Mouse (Mus musculus) hematopoietic stem cell, adult 5-6 weeks (primary cell): ENCODE measurements around the gene Slc6a5. TPM values are rescaled to one million over a fixed set of nuclear protein-coding genes. Genes with fewer than 3 reads are reported as not detected.
"Not testable (repeated sequence)": the region's sequence is repeated elsewhere in the genome, so short reads cannot be mapped to it uniquely, and the experiment has no call there.

ENCODE experiments used
- ATAC-seq, 2 experiments: fragments of 125-278 bp in 1 of 2; replicated peaks in 1 of 2; 2 replicates each; pipeline ENCODE4 v1.8.0; 2016 to 2017; ENCODE audit warnings: inconsistent platforms in 2 of 2, mild to moderate bottlenecking in 2 of 2, moderate number of reproducible peaks in 2 of 2, low read depth in 1 of 2, moderate TSS enrichment in 1 of 2; ENCODE audit not compliant: low FRiP score in 2 of 2, poor library complexity in 2 of 2, severe bottlenecking in 2 of 2, insufficient read depth in 1 of 2, low TSS enrichment in 1 of 2
- total RNA-seq: library from RNA; stranded (forward); fragments of 172-1452, 232-1000 nt; gene quantifications from 2 replicates; pipeline ENCODE4 v1.2.3, GENCODE M21; 2017

Gene Slc6a5
- total RNA-seq, 1 experiment from 2014 or later, result not detected

GRCm38 (mm10) chr7:49910361-49910760 lies 415 bp downstream of the Slc6a5 start:
- peak in 1 of 2 experiments; percentile 54; a peak in 1 of 4 replicates for ATAC-seq

- ATAC-seq, result no peak
Measured at GRCm38 (mm10) chr7:49911147-49911946, 1.4 kb downstream of the Slc6a5 start.

- ATAC-seq, result no peak
Measured at GRCm38 (mm10) chr7:49911947-49912262, 2.0 kb downstream of the Slc6a5 start.

GRCm38 (mm10) chr7:49913164-49913563 lies 3.2 kb downstream of the Slc6a5 start:
- no peak for ATAC-seq

GRCm38 (mm10) chr7:49913728-49914328 lies 3.9 kb downstream of the Slc6a5 start:
- ATAC-seq, result no peak

GRCm38 (mm10) chr7:49914946-49915345 lies 5.0 kb downstream of the Slc6a5 start:
- no peak for ATAC-seq

GRCm38 (mm10) chr7:49915471-49915870 lies 5.5 kb downstream of the Slc6a5 start:
- ATAC-seq, result no peak

- no peak for ATAC-seq
Measured at GRCm38 (mm10) chr7:49919494-49919893, 9.5 kb downstream of the Slc6a5 start.

GRCm38 (mm10) chr7:49920751-49921150 lies 10.8 kb downstream of the Slc6a5 start:
- no peak for ATAC-seq

- ATAC-seq, result peak; percentile 95 to 96
Measured at GRCm38 (mm10) chr7:49922928-49923327, 13.0 kb downstream of the Slc6a5 start.

GRCm38 (mm10) chr7:49923376-49923775 lies 13.4 kb downstream of the Slc6a5 start:
- ATAC-seq, result peak; percentile 94 to 96

- ATAC-seq, result no peak
Measured at GRCm38 (mm10) chr7:49928571-49928970, 18.6 kb downstream of the Slc6a5 start.

GRCm38 (mm10) chr7:49929999-49930398 lies 20.1 kb downstream of the Slc6a5 start:
- no peak for ATAC-seq

- ATAC-seq, result not testable (repeated sequence)
Measured at GRCm38 (mm10) chr7:49933386-49934115, 23.6 kb downstream of the Slc6a5 start.

- no peak for ATAC-seq
Measured at GRCm38 (mm10) chr7:49936821-49937220, 26.9 kb downstream of the Slc6a5 start.

- no peak for ATAC-seq
Measured at GRCm38 (mm10) chr7:49942023-49942422, 32.1 kb downstream of the Slc6a5 start.

- no peak for ATAC-seq
Measured at GRCm38 (mm10) chr7:49942490-49942889, 32.5 kb downstream of the Slc6a5 start.

- ATAC-seq, result no peak
Measured at GRCm38 (mm10) chr7:49946691-49947090, 36.7 kb downstream of the Slc6a5 start.
